8 mouse cellular contexts compared by ENCODE assay signal in genomic region chr13:51816559-51817041, GRCm38 (mm10). TPM values are rescaled to one million over a fixed set of nuclear protein-coding genes. Genes with fewer than 3 reads are reported as not detected.
DNase-seq lines count a peak whose midpoint lies in the region; ATAC-seq and TF ChIP-seq lines count a peak whose summit lies in the region.

No protein-coding gene starts in this region.

- H3K27me3 ChIP-seq in heart, embryonic 14.5 days (ENCODE audit: control insufficient read depth, insufficient read depth, low read length): no peaks in the 10 kb centered on the region
- H3K27me3 ChIP-seq in liver, embryonic 12.5 days (replicated peaks): no peaks in the 10 kb centered on the region

- ATAC-seq in heart, embryonic 14.5 days (ENCODE audit: insufficient number of reproducible peaks, insufficient read depth, low FRiP score, low read depth): peak; percentile 51; the same call in 1 of the 2 replicates
- no peak for ATAC-seq in liver, embryonic 12.5 days

- intact Hi-C loops in gastrocnemius, adult 2 months (cut with DNase I): loop anchor here (5.0 kb wide), 1 partner anchor 164 kb away; the partner anchor contains the start of gene Secisbp2

- no peak overlapping the region for H3K4me3 ChIP-seq in gastrocnemius, adult 2 months
- H3K4me3 ChIP-seq in heart, embryonic 14.5 days (ENCODE audit: control insufficient read depth in 1 of 2, insufficient read depth in 1 of 2, low read depth in 1 of 2, low read length in 2 of 2): no peak overlapping the region
- H3K4me3 ChIP-seq in liver, embryonic 12.5 days: no peak overlapping the region

- H3K36me3 ChIP-seq in heart, embryonic 14.5 days (ENCODE audit: control insufficient read depth, insufficient read depth, low read length): no peaks in the 10 kb centered on the region
- H3K36me3 ChIP-seq in liver, embryonic 12.5 days: no peaks in the 10 kb centered on the region

- peaks cover 18 to 19% of the 10 kb centered on the region in 2 experiments for H3K4me1 ChIP-seq in heart, embryonic 14.5 days (ENCODE audit: control insufficient read depth in 2 of 2, insufficient read depth in 2 of 2, low read length in 2 of 2)
- H3K4me1 ChIP-seq in liver, embryonic 12.5 days: peaks cover 35% of the 10 kb centered on the region

- no peak overlapping the region for H3K9ac ChIP-seq in heart, embryonic 14.5 days (ENCODE audit: low read length)
- H3K9ac ChIP-seq in liver, embryonic 12.5 days: no peak overlapping the region

- H3K27ac ChIP-seq in gastrocnemius, adult 2 months: no peak overlapping the region
- H3K27ac ChIP-seq in heart, embryonic 14.5 days (replicated peaks in 1 of 2; ENCODE audit: control insufficient read depth in 1 of 2, insufficient read depth in 1 of 2, low read depth in 2 of 2, low read length in 2 of 2): peak overlapping the region; percentile 41 to 74
- peak overlapping the region; percentile 57; the same call in 1 of the 2 replicates for H3K27ac ChIP-seq in liver, embryonic 12.5 days

- no peak for TF ChIP-seq POLR2A in brain, embryonic 14.5 days (IDR thresholded peaks at IDR 0.05; ENCODE audit: borderline replicate concordance, extremely low read depth, insufficient read depth, insufficient read length, poor library complexity, severe bottlenecking)

- TF ChIP-seq CTCF in gastrocnemius, adult 2 months (IDR thresholded peaks at IDR 0.05): no peak
- TF ChIP-seq CTCF in brain, embryonic 14.5 days (IDR thresholded peaks at IDR 0.05; ENCODE audit: borderline replicate concordance, extremely low read depth, insufficient read depth, insufficient read length): no peak

- no peak overlapping the region for H3K4me2 ChIP-seq in heart, embryonic 14.5 days (ENCODE audit: low read length)
- H3K4me2 ChIP-seq in liver, embryonic 12.5 days: no peak overlapping the region

- no peaks in the 10 kb centered on the region for H3K9me3 ChIP-seq in heart, embryonic 14.5 days (ENCODE audit: control insufficient read depth, low read length)
- H3K9me3 ChIP-seq in liver, embryonic 12.5 days (replicated peaks): no peaks in the 10 kb centered on the region

- 64% methylated on average over 5 of the region's 5 CpGs for WGBS in heart, embryonic 14.5 days
- WGBS in liver, embryonic 12.5 days (ENCODE audit: insufficient replicate concordance): 63% methylated on average over 5 of the region's 5 CpGs

- DNase-seq in gastrocnemius, adult 2 months: peak; percentile 24
- no peak for DNase-seq in gastrocnemius, adult 8-10 months (ENCODE audit: low spot score in 2 of 2)
- DNase-seq in brain, embryonic 14.5 days (ENCODE audit: low read depth): peak; percentile 91
- no peak for DNase-seq in adrenal gland, adult 8-10 months
- DNase-seq in adrenal gland, adult (ENCODE audit: inconsistent age in 2 of 2, low spot score in 1 of 2): no peak
- DNase-seq in retina, postnatal 1 day: no peak

RNA-seq across cellular contexts. Expression of gene Sema4d, which starts 23.1 kb away (rescaled TPM):
- 100 to 1,000 TPM; 110 to 132 TPM for total RNA-seq in gastrocnemius, adult 2 months (2021)
- total RNA-seq in gastrocnemius, adult 8-10 months (2022): 100 to 1,000 TPM; 127 to 151 (median 139) TPM
- 20.4 and 25.6 TPM in 2 replicates for polyA plus RNA-seq in brain, embryonic 14.5 days (2012; rRNA removed)
- 17.4 and 21.1 TPM in 2 replicates for polyA plus RNA-seq in heart, embryonic 14.5 days (2014; fragmentation: Nextera tagmentation; extraction: Ambion mirVana)
- polyA plus RNA-seq in liver, embryonic 12.5 days (2016; fragmentation: Nextera tagmentation; extraction: Ambion mirVana): 10.8 TPM in 2 replicates
- total RNA-seq in adrenal gland, adult 8-10 months (2022): 10 to 100 TPM in 3 of 4 experiments, 1 to 10 TPM in 1; 8.9 to 23.2 (median 16.2) TPM

RNA-seq across cellular contexts. Expression of gene Gadd45g, which starts 29.9 kb away (rescaled TPM):
- 100 to 1,000 TPM in 1 of 2 experiments, 10 to 100 TPM in 1; 22.4 to 127 TPM for total RNA-seq in gastrocnemius, adult 2 months (2021)
- 10 to 100 TPM; 18.1 to 74.5 (median 34.4) TPM for total RNA-seq in gastrocnemius, adult 8-10 months (2022)
- 78.9 and 148 TPM in 2 replicates for polyA plus RNA-seq in brain, embryonic 14.5 days (2012; rRNA removed)
- polyA plus RNA-seq in heart, embryonic 14.5 days (2014; fragmentation: Nextera tagmentation; extraction: Ambion mirVana): 41.4 and 41.6 TPM in 2 replicates
- 22.2 and 23.3 TPM in 2 replicates for polyA plus RNA-seq in liver, embryonic 12.5 days (2016; fragmentation: Nextera tagmentation; extraction: Ambion mirVana)
- total RNA-seq in adrenal gland, adult 8-10 months (2022): 10 to 100 TPM; 13.3 to 61.3 (median 18.6) TPM

Comparison
In these comparisons a context has a peak if more than half of its experiments do, and no peak if none do; other contexts are left out.
1. DNase-seq: peak in gastrocnemius, adult 2 months (single experiment) and brain, embryonic 14.5 days (single experiment); none in gastrocnemius, adult 8-10 months (0 of 2), adrenal gland, adult 8-10 months (single experiment), adrenal gland, adult (0 of 2) and retina, postnatal 1 day (single experiment).
2. RNA of gene Sema4d, which starts 23.1 kb away (total RNA-seq): 127 to 151 TPM in gastrocnemius, adult 8-10 months and 110 to 132 TPM in gastrocnemius, adult 2 months; 8.9 to 23.2 TPM in adrenal gland, adult 8-10 months; every median in the first group is over 4 times any median in the second.